Mouse (Mus musculus) brain, embryonic 18.5 days (tissue): ENCODE results near the gene Sars.

Experiments used
- DNase-seq: peaks from one replicate; pipeline ENCODE4 v3.0.0-alpha.2; 2012; ENCODE audit warnings: low read depth, low spot score

Sars gene

DNA sequence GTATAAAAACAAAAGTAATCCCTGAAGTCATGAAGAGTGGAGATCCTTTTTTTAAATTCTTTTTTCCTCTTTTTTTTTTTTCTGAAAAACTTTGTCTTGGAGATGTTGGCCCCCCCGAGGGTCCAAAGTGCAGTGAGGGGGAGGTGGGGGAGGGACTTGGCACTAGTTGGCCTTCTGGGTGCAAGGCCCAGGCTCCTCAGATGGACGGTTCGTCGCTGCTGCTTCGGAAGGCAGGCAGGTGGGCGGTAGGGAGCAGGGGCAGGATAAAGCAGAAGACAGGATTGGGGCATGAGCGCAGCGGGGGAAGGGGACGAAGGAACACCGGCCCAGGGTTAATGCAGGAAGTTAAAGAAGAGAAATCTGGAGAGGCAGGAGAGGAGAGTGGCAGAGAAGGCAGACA, 52.7 kb downstream of the Sars start:
- no peak for DNase-seq

DNA sequence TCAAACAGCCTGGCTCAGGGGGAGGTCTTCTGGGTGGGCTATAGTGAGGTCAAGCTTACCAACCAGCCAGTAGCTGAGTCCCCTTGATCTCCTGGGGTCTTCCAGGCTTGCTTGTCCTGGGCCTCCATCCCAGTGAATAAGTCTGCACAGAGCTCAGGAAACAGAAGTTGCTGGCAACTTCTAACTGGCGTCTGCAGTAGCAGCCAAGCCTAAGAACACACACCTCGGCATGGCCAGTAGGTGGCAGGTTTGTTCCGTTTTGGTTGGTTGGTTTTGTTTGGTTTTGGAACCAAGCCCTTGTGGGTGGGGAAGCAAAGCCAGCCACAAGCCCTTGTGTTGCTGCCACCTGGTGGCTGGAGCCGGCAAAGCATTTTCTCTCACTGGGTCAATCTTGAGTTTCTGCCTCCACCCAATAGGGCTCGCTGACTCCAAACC, 55.9 kb downstream of the Sars start:
- DNase-seq, result peak; percentile 91

DNA sequence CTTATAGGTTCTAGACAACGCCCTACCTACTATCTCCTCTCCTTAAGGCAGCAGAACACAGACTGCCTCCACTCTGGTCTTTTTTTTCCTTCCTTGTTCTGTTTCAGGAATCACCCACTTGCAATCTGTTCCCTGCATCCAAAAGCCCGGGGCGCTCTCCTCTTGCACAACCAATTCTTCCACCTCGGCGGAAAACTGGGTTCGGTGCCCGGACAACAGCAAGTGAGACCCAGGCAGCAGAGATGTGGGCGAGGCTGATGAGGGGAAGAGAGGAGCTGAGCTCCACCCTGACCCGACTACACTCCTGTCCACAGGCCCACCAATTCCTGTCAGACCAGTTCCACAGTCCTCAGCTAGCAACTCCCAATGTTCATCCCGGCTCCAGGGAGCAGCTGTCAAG, 58.8 kb downstream of the Sars start:
- DNase-seq, result no peak

DNA sequence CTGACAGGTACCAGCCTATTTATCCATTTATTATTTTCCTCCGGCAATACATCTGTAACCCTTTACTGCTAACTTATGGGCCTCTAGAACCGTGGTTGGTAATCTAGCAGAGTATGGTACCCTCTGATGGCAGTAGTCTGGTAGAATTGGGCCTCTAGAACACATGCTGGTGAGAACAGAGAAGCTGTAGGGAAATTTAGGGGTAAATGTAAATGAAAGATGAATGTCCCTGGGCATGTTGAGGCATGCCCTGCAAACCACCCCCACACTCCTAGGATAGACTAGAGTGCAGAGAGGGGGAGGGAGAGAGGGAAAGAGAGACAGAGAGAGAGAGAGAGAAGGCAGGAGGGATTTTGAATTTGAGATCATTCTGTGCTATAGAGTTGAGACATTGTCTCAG, 60.6 kb downstream of the Sars start:
- no peak for DNase-seq

DNA sequence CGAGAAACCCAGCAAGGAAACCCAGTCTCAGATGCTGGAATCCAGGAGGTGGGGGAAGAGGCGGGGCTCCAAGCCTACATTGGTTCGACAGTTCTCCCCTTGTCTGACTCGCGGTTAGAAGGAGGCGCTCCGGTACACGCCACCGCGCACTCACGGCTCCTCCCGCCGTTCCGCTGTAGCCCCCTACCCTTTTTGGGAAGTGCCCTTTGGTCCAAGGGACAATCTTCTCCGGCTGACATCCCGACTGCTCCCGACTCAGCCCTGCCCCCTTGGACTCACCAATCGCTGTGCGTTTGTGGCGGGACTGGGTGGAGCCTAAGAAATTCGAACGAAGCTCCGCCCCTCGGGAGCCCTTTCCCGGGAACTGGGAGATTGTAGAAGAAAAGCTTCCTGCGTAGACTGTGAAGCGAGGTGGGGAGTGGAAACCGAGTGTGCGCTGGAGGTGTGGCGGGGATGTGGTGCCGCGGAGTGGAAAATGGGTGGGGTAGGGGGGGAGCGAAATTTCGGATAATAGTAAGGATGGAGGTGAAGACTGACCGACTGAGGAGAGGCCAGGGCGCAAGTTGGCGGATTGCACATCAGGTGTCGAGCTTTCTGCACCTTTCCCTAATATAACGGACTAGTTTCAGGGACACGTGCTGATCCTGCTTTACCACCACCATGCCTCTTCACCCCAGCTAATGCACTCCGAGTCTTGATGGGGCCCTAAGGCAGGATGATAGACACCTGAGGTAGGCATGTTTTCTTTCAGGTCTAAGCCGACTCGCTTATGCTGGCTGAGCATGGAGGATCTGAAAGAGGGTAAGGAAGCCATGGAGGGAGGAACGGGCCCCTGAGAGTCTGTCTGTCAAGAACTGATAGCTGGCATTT, 61.3 kb downstream of the Sars start, which contains the start of gene Psrc1:
Gene Psrc1 (plus strand): TSS at position 355 of the 870 bp plus-strand sequence.
- peak; percentile 69 for DNase-seq

DNA sequence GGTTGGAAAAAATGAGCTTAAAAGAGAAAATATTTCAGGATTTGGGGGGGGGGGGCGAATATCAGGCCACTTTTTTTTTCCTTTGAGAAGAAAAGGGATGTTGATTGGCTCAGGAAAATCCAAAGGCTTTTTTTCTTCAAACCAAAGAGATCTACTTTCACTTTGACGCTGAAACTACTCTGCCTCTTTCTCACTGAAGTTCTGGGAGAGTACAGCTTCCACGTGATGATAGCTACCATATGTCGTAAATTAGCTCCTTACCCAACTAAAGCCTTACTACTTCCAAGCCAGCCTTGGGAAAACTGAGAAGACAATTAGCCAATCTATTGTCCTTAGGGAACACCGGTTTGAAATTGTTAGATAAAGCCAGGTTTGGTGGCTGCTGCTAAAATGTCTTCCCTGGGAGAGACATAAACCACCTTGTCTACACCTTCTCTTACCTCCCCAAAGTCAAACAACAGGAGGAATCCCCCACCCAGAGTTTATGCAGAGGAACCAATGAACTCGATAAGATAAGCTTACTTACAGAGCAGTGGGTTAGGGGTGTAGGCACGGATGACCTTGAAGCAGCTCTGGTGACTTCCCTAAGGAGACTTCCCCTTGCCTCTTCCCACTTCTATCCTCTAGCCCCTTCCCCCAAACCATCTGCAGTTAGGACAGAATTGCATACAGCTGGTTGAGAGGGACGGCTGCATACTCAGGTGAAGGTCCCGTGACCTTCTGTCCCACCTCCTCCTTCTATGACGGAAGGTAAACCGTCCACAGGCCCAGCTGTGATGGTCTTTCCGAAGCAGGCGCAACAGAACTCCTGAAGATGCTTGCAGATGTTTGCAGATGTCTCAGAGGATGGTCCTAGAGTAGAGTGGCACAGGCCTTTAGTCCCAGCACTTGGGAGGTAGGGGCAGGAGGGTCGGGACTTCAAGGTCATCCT, 62.8 kb downstream of the Sars start:
- no peak for DNase-seq

DNA sequence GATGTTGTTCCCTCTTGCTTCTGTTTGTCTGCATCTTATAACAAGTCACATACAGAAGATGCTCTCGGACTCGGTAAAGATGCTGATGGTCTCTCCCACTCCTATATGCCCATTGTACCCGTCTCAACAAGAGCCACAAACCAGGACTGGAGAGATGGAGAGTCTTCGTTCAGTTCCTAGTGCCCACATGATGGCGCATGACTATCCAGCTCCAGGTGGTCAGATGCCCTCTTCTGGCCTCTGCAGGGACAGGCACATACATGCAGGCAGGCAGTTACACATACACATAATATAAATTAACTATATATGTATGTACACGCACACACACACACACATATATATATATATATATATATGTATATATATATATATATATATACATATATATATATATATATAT, 64.3 kb downstream of the Sars start:
- DNase-seq, result no peak

DNA sequence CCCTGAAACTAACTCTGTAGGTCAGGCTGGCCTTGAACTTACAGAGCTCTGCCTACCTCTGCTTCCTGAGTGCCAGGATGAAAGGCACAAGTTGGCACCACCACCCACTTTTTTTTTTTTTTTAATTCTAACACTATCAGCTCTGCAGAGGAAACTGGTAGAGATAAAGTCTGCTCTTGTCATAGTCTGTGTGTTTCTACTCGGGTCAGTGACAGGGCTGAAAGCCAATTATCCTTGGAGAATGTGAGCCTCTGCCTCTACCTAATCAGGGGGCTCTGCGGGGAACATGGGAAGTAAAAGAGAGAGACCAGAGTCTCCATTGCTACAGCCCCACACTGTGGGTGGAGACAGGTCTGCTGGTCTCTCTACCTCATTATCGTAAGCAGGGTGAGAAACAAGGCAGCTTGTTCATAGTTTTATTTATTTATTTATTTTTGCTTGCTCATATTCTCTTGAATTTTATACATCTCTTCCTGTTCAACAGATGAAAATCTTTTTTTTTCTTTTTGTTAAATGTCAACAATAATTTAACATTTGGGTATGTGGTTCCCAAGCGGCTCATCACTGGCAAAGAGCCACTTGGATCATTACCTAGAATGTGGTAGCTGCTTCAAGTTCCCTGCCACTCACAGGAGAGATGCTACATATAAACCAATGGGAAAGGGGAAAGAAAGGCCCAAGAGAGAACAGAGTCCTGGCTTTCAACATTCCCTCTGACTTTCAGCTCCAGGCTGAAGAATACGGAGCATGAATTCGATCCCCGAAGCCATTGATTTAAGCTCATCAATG, 65.9 kb downstream of the Sars start:
- no peak for DNase-seq
